Mouse (Mus musculus) retina, postnatal 7 days (tissue): ENCODE measurements around the gene Astn1.

Experiments
- DNase-seq: peaks from one replicate; pipeline ENCODE4 v3.0.0-alpha.2; 2012; ENCODE audit warnings: low read depth, low spot score

Astn1 gene

GRCm38 (mm10) chr1:158739132-158739919, 377.3 kb downstream of the Astn1 start:
- no peak for DNase-seq

- DNase-seq = no peak
These were observed 378.2 kb downstream of the Astn1 start for GRCm38 (mm10) chr1:158740161-158740766.

GRCm38 (mm10) chr1:158740949-158741348, 378.9 kb downstream of the Astn1 start:
- DNase-seq = no peak
